Mouse (Mus musculus) lung, postnatal 0 days (tissue): ENCODE measurements around the gene Ipp.

Experiments used
- CTCF ChIP-seq: IDR thresholded peaks from 2 replicates; pipeline ENCODE4 v1.5.1; 2016; ENCODE audit warnings: antibody characterized with exemption, mild to moderate bottlenecking
- EP300 ChIP-seq: IDR thresholded peaks from 2 replicates; pipeline ENCODE4 v1.6.1; 2016; ENCODE audit warnings: antibody characterized with exemption, mild to moderate bottlenecking, control low read depth

GRCm38 (mm10) chr4:116492460-116492859, 14.9 kb upstream of the Ipp start:
- TF ChIP-seq CTCF (no peak), EP300 (no peak)
